Mouse (Mus musculus): ENCODE measurements at regions not wholly inside any gene's neighbourhood (a gene's known extent, or its start where the extent isn't known, plus 50 kb on each side); places are given as distances from the start of the nearest gene placed in this dataset.

- no peak for ATAC-seq (replicated peaks; ENCODE audit: low read depth, poor library complexity, severe bottlenecking)
Observed at GRCm38 (mm10) chr19:14655302-14656021, 57.6 kb upstream of the Tle4 start.
